Mouse (Mus musculus) left cerebral cortex, postnatal 10 days (tissue): Measurements from ENCODE around the gene Shpk. TPM values are rescaled to one million over a fixed set of nuclear protein-coding genes. Genes with fewer than 3 reads are reported as not detected.

Experiments used
- DNase-seq, 2 experiments: peaks; one replicate each; pipeline ENCODE4 v3.0.0; 2021 to 2022; ENCODE audit warnings: low spot score in 2 of 2, mixed read lengths in 1 of 2; ENCODE audit errors: extremely low spot score in 1 of 2
- intact Hi-C: fragments of 180-260 bp; cut with DNase I; formaldehyde crosslinking; loops from one replicate; pipeline ENCODE4 v1.15.1; 2025
- total RNA-seq, 2 experiments: library from RNA; stranded (reverse); gene quantifications; 2 replicates each; pipeline ENCODE4 v1.2.3; 2021

The Shpk gene
- total RNA-seq, 2 experiments from 2014 or later: 2.1 to 3.0 TPM

GRCm38 (mm10) chr11:73242777-73243176, 43.5 kb downstream of the Shpk start:
- DNase-seq: no peak
- intact Hi-C loops: no loop called here

- DNase-seq: no peak
- intact Hi-C loops: no loop called here
These were observed 58.2 kb downstream of the Shpk start for GRCm38 (mm10) chr11:73257362-73257945.

- intact Hi-C loops: no loop called here
- no peak for DNase-seq
These were observed 59.4 kb downstream of the Shpk start for GRCm38 (mm10) chr11:73258664-73259063.

GRCm38 (mm10) chr11:73260457-73260856, 61.2 kb downstream of the Shpk start:
- intact Hi-C loops: no loop called here
- no peak for DNase-seq

- intact Hi-C loops: no loop called here
- no peak for DNase-seq
These were observed 62.1 kb downstream of the Shpk start for GRCm38 (mm10) chr11:73261385-73261784.

GRCm38 (mm10) chr11:73267267-73267666, 68.0 kb downstream of the Shpk start, which contains the start of gene Trpv3:
Trpv3 (plus strand) TSS chr11:73267388.
- intact Hi-C loops: no loop called here
- no peak for DNase-seq

Other genes starting within 250 kb of the Shpk start
- gene Atp2a3, start 238.3 kb upstream of the Shpk start, total RNA-seq: 1 to 10 TPM; 6.0 to 6.8 TPM
- gene P2rx1, start 200.4 kb upstream of the Shpk start, total RNA-seq: 1 to 10 TPM in 1 of 2 experiments, under 1 TPM in 1; 0.87 to 1.0 TPM
- gene Camkk1, start 180.5 kb upstream of the Shpk start, total RNA-seq: 10 to 100 TPM; 33.6 to 34.1 TPM
- gene Ncbp3, start 151.7 kb upstream of the Shpk start, total RNA-seq: 1 to 10 TPM; 8.3 to 9.1 TPM
- gene Itgae, start 108.9 kb upstream of the Shpk start, total RNA-seq: under 1 TPM; 0.19 to 0.22 TPM
- under 1 TPM; 0.75 to 0.92 TPM for gene Haspin, start 61.2 kb upstream of the Shpk start, total RNA-seq
- gene P2rx5, start 39.0 kb upstream of the Shpk start, total RNA-seq: under 1 TPM; 0.32 to 0.54 TPM
- 10 to 100 TPM; 59.7 to 65.4 TPM for gene Emc6, start 22.4 kb upstream of the Shpk start, total RNA-seq
- gene Tax1bp3, start 22.4 kb upstream of the Shpk start, total RNA-seq: 10 to 100 TPM; 18.2 to 20.2 TPM
- gene Ctns, start 418 bp upstream of the Shpk start, total RNA-seq: 10 to 100 TPM; 17.6 to 18.2 TPM
- gene Trpv1, start 34.8 kb downstream of the Shpk start, total RNA-seq: under 1 TPM; 0.32 to 0.43 TPM
- gene Trpv3, start 67.9 kb downstream of the Shpk start, total RNA-seq: under 1 TPM; 0.73 to 0.79 TPM
- 1 to 10 TPM; 3.3 to 4.2 TPM for gene Aspa, start 130.1 kb downstream of the Shpk start, total RNA-seq
- gene Gm49340, start 130.3 kb downstream of the Shpk start, total RNA-seq: not detected
- under 1 TPM in 1 of 2 experiments, not detected in 1; 0.28 TPM for gene Spata22, start 130.3 kb downstream of the Shpk start, total RNA-seq
- not detected for gene Olfr20, start 151.3 kb downstream of the Shpk start, total RNA-seq
- not detected for gene Olfr376, start 171.8 kb downstream of the Shpk start, total RNA-seq
- gene Olfr1, start 200.2 kb downstream of the Shpk start, total RNA-seq: not detected
- not detected for gene Olfr378, start 229.0 kb downstream of the Shpk start, total RNA-seq